18 mouse cellular contexts compared by ENCODE assay signal in the genomic region with DNA sequence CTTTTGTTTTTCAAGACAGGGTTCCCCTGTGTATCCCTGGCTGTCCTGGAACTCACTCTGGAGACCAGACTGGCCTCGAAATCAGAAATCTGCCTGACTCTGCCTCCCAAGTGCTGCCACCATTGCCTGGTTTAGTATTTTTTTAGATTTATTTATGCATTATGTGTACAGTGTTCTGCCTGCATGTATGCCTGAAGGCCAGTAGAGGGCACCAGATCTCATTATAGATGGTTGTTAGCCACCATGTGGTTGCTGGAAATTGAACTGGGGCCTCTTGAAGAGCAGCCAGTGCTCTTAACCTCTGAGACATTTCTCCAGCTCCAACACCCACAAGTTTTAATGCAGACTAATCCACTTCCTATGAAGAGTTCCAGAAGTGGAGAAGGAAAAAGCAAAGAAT. TPM values are rescaled to one million over a fixed set of nuclear protein-coding genes. Genes with fewer than 3 reads are reported as not detected.
DNase-seq lines count a peak whose midpoint lies in the region; ATAC-seq and TF ChIP-seq lines count a peak whose summit lies in the region.
"Had no signal": no experiment of that assay in that cellular context is flagged by ENCODE, and none has a peak within 500 bp of the region (broad histone marks: within the 10 kb centered on the region; RNA-seq: fewer than 3 reads in every experiment).

No protein-coding gene starts in this region.

- no peaks in the 10 kb centered on the region for H3K27me3 ChIP-seq in lung, embryonic 14.5 days (ENCODE audit: insufficient read depth, low read length)
- H3K27me3 ChIP-seq in splenic B cell, adult 2 months (ENCODE audit: control insufficient read depth, insufficient read depth, low read length, poor library complexity, severe bottlenecking): no peaks in the 10 kb centered on the region
- H3K27me3 ChIP-seq: embryonic facial prominence, embryonic 15.5 days; lung, embryonic 15.5 days; neural tube, embryonic 12.5 days had no signal

- DNase-seq in gastrocnemius, adult 2 months: no peak
- no peak for DNase-seq in gastrocnemius, postnatal 36 days
- peak; percentile 21 for DNase-seq in lung, embryonic 14.5 days
- DNase-seq in lung, postnatal 14 days: no peak
- peak; percentile 71 for DNase-seq in ES-CJ7 (ENCODE audit: low read depth, low spot score)
- peak; percentile 57 for DNase-seq in splenic B cell, adult 2 months (ENCODE audit: low read depth, low spot score)
- no peak for DNase-seq in MN1 (ENCODE audit: low spot score)
- DNase-seq: adrenal gland, adult 8-10 months; cerebellum, postnatal 25 days; right cerebral cortex, adult 18-20 months; thymus, postnatal 14 days had no signal

- intact Hi-C loops in gastrocnemius, adult 2 months (cut with DNase I): loop anchor here (5.0 to 10.0 kb wide), 2 partner anchors 175 to 403 kb away; partner anchors contain the start of genes Inppl1, Rnf121, Xndc1 and Xntrpc
- intact Hi-C loops in gastrocnemius, postnatal 36 days (cut with DNase I): no loop called here

- ATAC-seq in lung, embryonic 14.5 days (ENCODE audit: insufficient read depth): no peak
- ATAC-seq: forebrain, embryonic 13.5 days had no signal

- H3K4me1 ChIP-seq in lung, embryonic 14.5 days (ENCODE audit: insufficient read depth): peaks cover 6% of the 10 kb centered on the region; the same call in 1 of the 2 replicates

- H3K9me3 ChIP-seq in lung, embryonic 14.5 days (ENCODE audit: low read depth, low read length): no peaks in the 10 kb centered on the region
- H3K9me3 ChIP-seq: embryonic facial prominence, embryonic 15.5 days; forebrain, embryonic 13.5 days; heart, embryonic 13.5 days; hindbrain, embryonic 12.5 days; lung, embryonic 15.5 days; midbrain, embryonic 10.5 days; neural tube, embryonic 12.5 days had no signal

- WGBS in lung, embryonic 14.5 days: 76% methylated on average over 1 of the region's 1 CpGs

- no peak overlapping the region for H3K4me2 ChIP-seq in lung, embryonic 14.5 days
- H3K4me2 ChIP-seq: embryonic facial prominence, embryonic 15.5 days; forebrain, embryonic 13.5 days; heart, embryonic 13.5 days; hindbrain, embryonic 12.5 days; lung, embryonic 15.5 days; neural tube, embryonic 12.5 days had no signal

- no peaks in the 10 kb centered on the region for H3K36me3 ChIP-seq in lung, embryonic 14.5 days (ENCODE audit: insufficient read depth)
- H3K36me3 ChIP-seq in splenic B cell, adult 2 months (ENCODE audit: control insufficient read depth, insufficient read depth, low read length, poor library complexity, severe bottlenecking): no peaks in the 10 kb centered on the region
- H3K36me3 ChIP-seq: embryonic facial prominence, embryonic 15.5 days; heart, embryonic 13.5 days; hindbrain, embryonic 12.5 days; lung, embryonic 15.5 days; midbrain, embryonic 10.5 days; neural tube, embryonic 12.5 days had no signal

- no peak overlapping the region for H3K4me3 ChIP-seq in gastrocnemius, adult 2 months
- H3K4me3 ChIP-seq in lung, embryonic 14.5 days (ENCODE audit: low read depth, low read length): no peak overlapping the region
- H3K4me3 ChIP-seq: embryonic facial prominence, embryonic 15.5 days; forebrain, embryonic 13.5 days; heart, embryonic 13.5 days; hindbrain, embryonic 12.5 days; lung, embryonic 15.5 days; midbrain, embryonic 10.5 days; neural tube, embryonic 12.5 days had no signal

- no peak overlapping the region for H3K27ac ChIP-seq in gastrocnemius, adult 2 months
- no peak overlapping the region for H3K27ac ChIP-seq in lung, embryonic 14.5 days (ENCODE audit: low read depth)
- H3K27ac ChIP-seq: embryonic facial prominence, embryonic 15.5 days; forebrain, embryonic 13.5 days; heart, embryonic 13.5 days; hindbrain, embryonic 12.5 days; lung, embryonic 15.5 days; midbrain, embryonic 10.5 days; neural tube, embryonic 12.5 days had no signal

- no peak overlapping the region for H3K9ac ChIP-seq in lung, embryonic 14.5 days
- H3K9ac ChIP-seq: embryonic facial prominence, embryonic 15.5 days; forebrain, embryonic 13.5 days; heart, embryonic 13.5 days; hindbrain, embryonic 12.5 days; lung, embryonic 15.5 days; neural tube, embryonic 12.5 days had no signal

- peak; percentile 51 for TF ChIP-seq CTCF in gastrocnemius, adult 2 months (IDR thresholded peaks at IDR 0.05)
- peak; percentile 36 for TF ChIP-seq CTCF in lung, embryonic 14.5 days (IDR thresholded peaks at IDR 0.05; ENCODE audit: low read depth)

RNA-seq across cellular contexts. Expression of gene Clpb, which starts 1.4 kb away (rescaled TPM):
- 10 to 100 TPM; 50.0 to 71.3 TPM for total RNA-seq in gastrocnemius, adult 2 months (2021)
- 10 to 100 TPM; 48.6 to 50.9 TPM for total RNA-seq in gastrocnemius, postnatal 36 days (2021)
- polyA plus RNA-seq in lung, embryonic 14.5 days (2014; fragmentation: Nextera tagmentation; extraction: Ambion mirVana): 55.6 and 56.5 TPM in 2 replicates

Comparison
In these comparisons a context has a peak if more than half of its experiments do, and no peak if none do; other contexts are left out.
1. DNase-seq: peak in lung, embryonic 14.5 days (single experiment), ES-CJ7 (single experiment) and splenic B cell, adult 2 months (single experiment); none in gastrocnemius, adult 2 months (single experiment), gastrocnemius, postnatal 36 days (0 of 2), lung, postnatal 14 days (single experiment) and MN1 (single experiment).